Mouse (Mus musculus) heart, adult 2 months (tissue): ENCODE measurements around the gene Rel.

Experiments
- CTCF ChIP-seq: fragments of 200-600 bp; IDR thresholded peaks from 2 replicates; pipeline ENCODE4 v1.8.1; 2022; ENCODE audit warnings: antibody characterized with exemption, mild to moderate bottlenecking, moderate library complexity
- POLR2A ChIP-seq: fragments of 200-500 bp; IDR thresholded peaks from 2 replicates; pipeline ENCODE4 v1.6.1; 2011; ENCODE audit warnings: mild to moderate bottlenecking, low read depth, low read length, control low read depth; ENCODE audit not compliant: insufficient read depth

DNA sequence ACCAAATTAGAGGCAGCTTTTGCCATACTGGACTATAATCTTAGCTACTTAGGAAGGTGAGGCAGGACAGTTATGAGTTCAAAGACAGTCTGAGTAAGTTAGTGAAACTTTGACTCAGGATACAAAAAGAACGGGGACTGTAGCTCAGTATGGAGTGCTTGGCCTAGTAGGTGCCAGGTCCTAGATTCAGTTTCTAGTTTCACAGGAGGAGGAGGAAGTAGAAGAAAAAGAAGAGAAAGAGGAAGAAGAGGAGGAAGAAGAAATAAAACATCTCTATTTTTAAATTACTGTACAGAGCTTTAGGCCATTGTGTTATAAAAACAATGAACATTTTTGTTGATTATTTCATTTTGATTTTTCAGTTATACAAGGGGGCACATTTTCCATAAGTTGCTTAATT lies 82.7 kb downstream of the Rel start:
- TF ChIP-seq CTCF (no peak), POLR2A (no peak)
